Comparison of ENCODE assay signal across 21 mouse cellular contexts in genomic region chr4:108731582-108731981, GRCm38 (mm10). TPM values are rescaled to one million over a fixed set of nuclear protein-coding genes. Genes with fewer than 3 reads are reported as not detected.
DNase-seq lines count a peak whose midpoint lies in the region; ATAC-seq lines count a peak whose summit lies in the region.
"Had no signal": no experiment of that assay in that cellular context is flagged by ENCODE, and none has a peak within 500 bp of the region (broad histone marks: within the 10 kb centered on the region; RNA-seq: fewer than 3 reads in every experiment).

No protein-coding gene starts in this region.

- 47% methylated on average over 3 of the region's 3 CpGs for WGBS in heart, embryonic 12.5 days

- peaks cover 6% of the 10 kb centered on the region for H3K9me3 ChIP-seq in heart, embryonic 12.5 days (replicated peaks)
- H3K9me3 ChIP-seq: embryonic facial prominence, embryonic 10.5 days; forebrain, embryonic 13.5 days; G1E; heart, embryonic 10.5 days; hindbrain, embryonic 13.5 days had no signal

- H3K4me3 ChIP-seq in heart, embryonic 12.5 days, result no peak overlapping the region
- H3K4me3 ChIP-seq: embryonic facial prominence, embryonic 10.5 days; forebrain, embryonic 13.5 days; heart, embryonic 10.5 days; hindbrain, embryonic 13.5 days had no signal

- H3K4me2 ChIP-seq in heart, embryonic 12.5 days, result peak overlapping the region; percentile 10; the same call in 1 of the 2 replicates
- H3K4me2 ChIP-seq: forebrain, embryonic 13.5 days; hindbrain, embryonic 13.5 days had no signal

- no peaks in the 10 kb centered on the region for H3K36me3 ChIP-seq in heart, embryonic 12.5 days
- H3K36me3 ChIP-seq: embryonic facial prominence, embryonic 10.5 days; G1E; hindbrain, embryonic 13.5 days had no signal

- peaks cover 7% of the 10 kb centered on the region for H3K4me1 ChIP-seq in heart, embryonic 12.5 days (replicated peaks)
- H3K4me1 ChIP-seq: forebrain, embryonic 13.5 days had no signal

- no peak for ATAC-seq in heart, embryonic 12.5 days (ENCODE audit: insufficient number of reproducible peaks, low FRiP score)
- ATAC-seq: forebrain, embryonic 13.5 days; hindbrain, postnatal 0 days had no signal

- H3K27me3 ChIP-seq in heart, embryonic 12.5 days (replicated peaks), result no peaks in the 10 kb centered on the region
- H3K27me3 ChIP-seq: CH12.LX; forebrain, embryonic 13.5 days; hindbrain, embryonic 13.5 days had no signal

- DNase-seq in heart, adult 18-20 months, result no peak
- peak; percentile 8 for DNase-seq in ES-CJ7 (ENCODE audit: low read depth, low spot score)
- DNase-seq in Muller cell, postnatal 12 days (ENCODE audit: inconsistent ontology term), result peak; percentile 40
- peak; percentile 8 for DNase-seq in retina, postnatal 1 day
- DNase-seq in kidney, postnatal 10 days, result no peak
- DNase-seq: adrenal gland, adult 2 months; adrenal gland, postnatal 25 days; cerebellum, adult 18-20 months; cerebellum, postnatal 10 days; gastrocnemius, postnatal 36 days; heart, adult 11 months; kidney, adult 11 months had no signal

- H3K9ac ChIP-seq in heart, embryonic 12.5 days, result no peak overlapping the region
- H3K9ac ChIP-seq: forebrain, embryonic 13.5 days; hindbrain, embryonic 13.5 days had no signal

- peak overlapping the region; percentile 52; the same call in 1 of the 2 replicates for H3K27ac ChIP-seq in heart, embryonic 12.5 days (ENCODE audit: poor library complexity, severe bottlenecking)
- H3K27ac ChIP-seq: embryonic facial prominence, embryonic 10.5 days; forebrain, embryonic 13.5 days; heart, embryonic 10.5 days; hindbrain, embryonic 13.5 days; hindbrain, postnatal 0 days had no signal

RNA-seq across cellular contexts. Expression of gene 3110021N24Rik, which starts 12.1 kb away (rescaled TPM):
- polyA plus RNA-seq in heart, embryonic 12.5 days (2016; fragmentation: Nextera tagmentation; extraction: Ambion mirVana), result 1.1 and 1.9 TPM in 2 replicates
- under 1 TPM; 0.20 to 0.31 TPM for total RNA-seq in heart, adult 18-20 months (2021)
- total RNA-seq: hematopoietic stem cell, adult 5-6 weeks had no signal
- polyA plus RNA-seq: G1E had no signal

RNA-seq across cellular contexts. Expression of gene Zfyve9, which starts 49.0 kb away (rescaled TPM):
- 3.6 TPM in 2 replicates for polyA plus RNA-seq in heart, embryonic 12.5 days (2016; fragmentation: Nextera tagmentation; extraction: Ambion mirVana)
- 10 to 100 TPM; 27.5 to 28.4 TPM for total RNA-seq in heart, adult 18-20 months (2021)
- polyA plus RNA-seq: G1E had no signal

Comparison
In these comparisons a context has a peak if more than half of its experiments do, and no peak if none do; other contexts are left out.
1. DNase-seq: peak in ES-CJ7 (single experiment), Muller cell, postnatal 12 days (single experiment) and retina, postnatal 1 day (single experiment); none in heart, adult 18-20 months (0 of 2) and kidney, postnatal 10 days (single experiment).